Comparison of ENCODE assay signal across 14 mouse cellular contexts in the genomic region with DNA sequence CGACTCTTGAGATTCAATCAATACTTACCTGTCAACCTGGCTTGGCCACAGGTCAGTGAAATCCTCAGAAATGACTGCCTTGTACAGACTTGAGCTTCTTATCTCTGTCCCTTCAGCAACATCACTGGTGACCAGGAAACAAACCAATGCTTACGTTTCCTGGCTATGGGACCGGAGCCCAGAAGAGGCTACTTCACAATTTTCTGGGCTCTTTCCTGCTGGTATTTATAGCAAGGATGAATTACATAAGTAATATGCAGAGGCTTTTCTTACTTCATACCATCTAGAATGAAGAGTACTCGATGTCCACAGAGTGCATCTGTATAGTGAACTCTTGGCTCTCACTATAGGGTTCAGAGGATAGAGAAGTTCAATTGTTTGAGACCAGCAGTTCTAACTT.
DNase-seq lines count a peak whose midpoint lies in the region; ATAC-seq and TF ChIP-seq lines count a peak whose summit lies in the region.
"Had no signal": no experiment of that assay in that cellular context is flagged by ENCODE, and none has a peak within 500 bp of the region (broad histone marks: within the 10 kb centered on the region; RNA-seq: fewer than 3 reads in every experiment).

No protein-coding gene starts in this region.

- no peak overlapping the region for H3K9ac ChIP-seq in forebrain, embryonic 14.5 days (ENCODE audit: low read length)
- H3K9ac ChIP-seq: hindbrain, embryonic 14.5 days; kidney, embryonic 15.5 days had no signal

- H3K36me3 ChIP-seq in forebrain, embryonic 14.5 days (ENCODE audit: control insufficient read depth, insufficient read depth, low read length), result no peaks in the 10 kb centered on the region

- peak; percentile 53 for DNase-seq in cerebellum, adult 11-12 months
- DNase-seq in cerebellum, postnatal 10 days, result no peak
- DNase-seq in layer of hippocampus, adult 2 months (ENCODE audit: low spot score in 2 of 2), result no peak
- DNase-seq in layer of hippocampus, postnatal 14 days (ENCODE audit: low spot score in 2 of 2), result no peak
- peak; percentile 67 for DNase-seq in heart, adult 8-10 months (ENCODE audit: low spot score)
- DNase-seq in lung, postnatal 36 days, result peak; percentile 68
- no peak for DNase-seq in forebrain, embryonic 14.5 days (ENCODE audit: low spot score)
- no peak for DNase-seq in spleen, adult 18-20 months
- DNase-seq: layer of hippocampus, adult 9-11 months; thymus, adult 2 months had no signal

- H3K9me3 ChIP-seq in forebrain, embryonic 14.5 days (replicated peaks; ENCODE audit: control insufficient read depth, low read length), result no peaks in the 10 kb centered on the region
- H3K9me3 ChIP-seq: kidney, embryonic 15.5 days had no signal

- no peaks in the 10 kb centered on the region for H3K4me1 ChIP-seq in forebrain, embryonic 14.5 days (ENCODE audit: control insufficient read depth, insufficient read depth, low read length)

- WGBS in forebrain, embryonic 14.5 days, result 91% methylated on average over 4 of the region's 4 CpGs

- H3K4me3 ChIP-seq in layer of hippocampus, adult 2 months, result no peak overlapping the region
- no peak overlapping the region for H3K4me3 ChIP-seq in forebrain, embryonic 14.5 days (ENCODE audit: low read depth, low read length)
- H3K4me3 ChIP-seq: erythroblast, embryonic 14.5 days; kidney, embryonic 15.5 days had no signal

- H3K4me2 ChIP-seq in forebrain, embryonic 14.5 days (ENCODE audit: low read length), result no peak overlapping the region
- H3K4me2 ChIP-seq: hindbrain, embryonic 14.5 days; kidney, embryonic 15.5 days had no signal

- H3K27me3 ChIP-seq in forebrain, embryonic 14.5 days (replicated peaks; ENCODE audit: control insufficient read depth, insufficient read depth, low read length), result no peaks in the 10 kb centered on the region
- H3K27me3 ChIP-seq: kidney, embryonic 15.5 days had no signal

- no peak for TF ChIP-seq CTCF in layer of hippocampus, adult 2 months (conservative IDR thresholded peaks at IDR 0.05)

- H3K27ac ChIP-seq in layer of hippocampus, adult 2 months, result peak overlapping the region; percentile 95
- H3K27ac ChIP-seq in forebrain, embryonic 14.5 days (ENCODE audit: low read depth, low read length), result no peak overlapping the region
- H3K27ac ChIP-seq: hindbrain, embryonic 14.5 days; kidney, embryonic 15.5 days; macrophage had no signal

- ATAC-seq in forebrain, embryonic 14.5 days, result no peak

Comparison
In these comparisons a context has a peak if more than half of its experiments do, and no peak if none do; other contexts are left out.
1. DNase-seq: peak in cerebellum, adult 11-12 months (single experiment), heart, adult 8-10 months (single experiment) and lung, postnatal 36 days (single experiment); none in cerebellum, postnatal 10 days (0 of 2), layer of hippocampus, adult 2 months (0 of 2), layer of hippocampus, postnatal 14 days (0 of 2), forebrain, embryonic 14.5 days (single experiment) and spleen, adult 18-20 months (0 of 2).